Mouse (Mus musculus): ENCODE data around the gene Ppp2r1b. TPM values are rescaled to one million over a fixed set of nuclear protein-coding genes. Genes with fewer than 3 reads are reported as not detected.

Gene Ppp2r1b
- total and polyA plus RNA-seq, 3 experiments = 39.6 to 66.6 (median 42.1) TPM

DNA sequence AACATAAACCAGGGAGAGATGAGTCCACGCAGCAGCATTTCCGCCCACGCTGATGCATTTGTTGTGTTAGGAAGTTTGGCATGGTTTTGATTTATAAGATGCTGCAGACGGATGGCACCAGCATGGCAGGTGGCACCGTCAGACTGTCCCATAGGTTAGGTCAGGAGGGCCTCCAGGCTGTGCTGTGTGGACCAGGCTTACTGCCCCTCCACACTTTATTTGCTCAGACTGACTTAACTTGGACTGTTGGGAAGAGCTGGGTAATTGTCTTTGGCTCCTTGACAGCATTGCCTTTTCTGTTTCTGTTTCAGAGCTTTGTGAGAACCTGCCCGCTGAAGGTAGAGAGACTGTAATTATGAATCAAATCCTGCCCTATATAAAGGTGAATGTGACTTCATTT is 21.9 kb downstream of the Ppp2r1b start:
- H3K4me2 ChIP-seq (ENCODE audit: insufficient read depth, low read depth, poor library complexity, severe bottlenecking) = no peak overlapping the region
- peaks cover 73 to 86% of the 10 kb centered on the region in 2 experiments for H3K36me3 ChIP-seq (replicated peaks in 1 of 2; ENCODE audit: control insufficient read depth in 1 of 2, insufficient read depth in 1 of 2, low read length in 1 of 2)
- no peaks in the 10 kb centered on the region for H3K27me3 ChIP-seq (replicated peaks)
- peaks cover 0 to 2% of the 10 kb centered on the region in 2 experiments; a peak in 1 of 4 replicates for H3K4me1 ChIP-seq (ENCODE audit: control insufficient read depth in 1 of 2, insufficient read depth in 2 of 2)
- in situ Hi-C loops (cut with MboI; ENCODE audit: low pct_ligation_motif_present, low pct_unique_long_range_greater_than_20kb, low sequenced_read_pairs) = no loop called here
- no peak overlapping the region for H3K4me3 ChIP-seq (replicated peaks in 1 of 3; ENCODE audit: low read depth in 2 of 3, low read length in 2 of 3, poor library complexity in 1 of 3)
- H3K9ac ChIP-seq (ENCODE audit: insufficient read depth, low read depth) = no peak overlapping the region
- peaks cover 3% of the 10 kb centered on the region; the same call in 1 of the 2 replicates for H3K79me2 ChIP-seq (replicated peaks; ENCODE audit: control insufficient read depth, extremely low read depth, insufficient read depth, poor library complexity, severe bottlenecking)
- H3K27ac ChIP-seq (ENCODE audit: insufficient read depth, low read depth) = no peak overlapping the region
- H3K9me3 ChIP-seq (replicated peaks; ENCODE audit: low read length) = no peaks in the 10 kb centered on the region
- TF ChIP-seq USF2 (conservative IDR thresholded peaks at IDR 0.05; ENCODE audit: low read depth, low read length) (no peak), TCF12 (IDR thresholded peaks at IDR 0.05; ENCODE audit: low read depth, low read length) (no peak), ZKSCAN1 (IDR thresholded peaks at IDR 0.05; ENCODE audit: borderline replicate concordance, low read depth, low read length) (no peak), MAX (IDR thresholded peaks at IDR 0.05; ENCODE audit: low read length) (no peak), RAD21 (IDR thresholded peaks at IDR 0.05; ENCODE audit: low read depth, low read length) (no peak), MEF2A (IDR thresholded peaks at IDR 0.05; ENCODE audit: borderline replicate concordance, low read depth, low read length) (no peak), UBTF (IDR thresholded peaks at IDR 0.05; ENCODE audit: low read depth, low read length) (no peak), ZC3H11A (IDR thresholded peaks at IDR 0.05; ENCODE audit: low read depth, low read length) (no peak), KAT2A (IDR thresholded peaks at IDR 0.05; ENCODE audit: insufficient replicate concordance, low read length) (no peak), MYC (IDR thresholded peaks at IDR 0.05; ENCODE audit: low read depth, low read length) (no peak), SMC3 (IDR thresholded peaks at IDR 0.05; ENCODE audit: low read depth, low read length) (no peak), HCFC1 (IDR thresholded peaks at IDR 0.05; ENCODE audit: low read depth, low read length) (no peak), BHLHE40 (IDR thresholded peaks at IDR 0.05; ENCODE audit: low read depth, low read length) (no peak), NRF1 (IDR thresholded peaks at IDR 0.05; ENCODE audit: low read depth, low read length) (no peak), JUND (conservative IDR thresholded peaks at IDR 0.05; ENCODE audit: low read depth, low read length) (no peak), TBP (conservative IDR thresholded peaks at IDR 0.05; ENCODE audit: low read depth, low read length) (no peak), MAZ (IDR thresholded peaks at IDR 0.05; ENCODE audit: low read depth, low read length) (no peak), IRF4 (IDR thresholded peaks at IDR 0.05; ENCODE audit: low read depth, low read length) (no peak), CHD1 (IDR thresholded peaks at IDR 0.05; ENCODE audit: low read depth, low read length) (no peak)
- dilution Hi-C loops (cut with MboI; ENCODE audit: extremely low pct_ligation_motif_present, extremely low pct_unique_long_range_greater_than_20kb, low sequenced_read_pairs) = no loop called here
- no peak for DNase-seq (ENCODE audit: extremely low read depth)

DNA sequence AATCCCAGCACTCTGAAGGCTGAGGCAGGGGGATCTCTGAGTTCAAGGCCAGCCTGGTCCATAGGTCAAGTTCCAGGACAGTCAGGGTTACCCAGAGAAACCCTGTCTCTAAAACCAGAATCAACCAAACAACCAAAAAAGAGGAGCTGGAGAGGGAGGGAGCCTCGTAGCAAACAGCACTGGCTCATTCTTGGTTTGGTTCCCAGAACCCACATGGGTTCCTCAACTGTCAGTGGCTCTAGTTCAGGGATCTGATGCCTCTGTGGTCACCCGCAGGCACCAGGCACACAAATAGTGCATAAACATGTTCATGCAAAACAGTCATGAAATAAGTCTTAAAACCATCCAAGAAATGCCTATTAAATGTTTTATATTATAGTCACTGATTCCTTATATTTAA is 23.1 kb downstream of the Ppp2r1b start:
- H3K9ac ChIP-seq (ENCODE audit: insufficient read depth, low read depth) = no peak overlapping the region
- no peak overlapping the region for H3K4me3 ChIP-seq (replicated peaks in 1 of 3; ENCODE audit: low read depth in 2 of 3, low read length in 2 of 3, poor library complexity in 1 of 3)
- DNase-seq (ENCODE audit: extremely low read depth) = no peak
- H3K9me3 ChIP-seq (replicated peaks; ENCODE audit: low read length) = no peaks in the 10 kb centered on the region
- no peaks in the 10 kb centered on the region for H3K27me3 ChIP-seq (replicated peaks)
- dilution Hi-C loops (cut with MboI; ENCODE audit: extremely low pct_ligation_motif_present, extremely low pct_unique_long_range_greater_than_20kb, low sequenced_read_pairs) = no loop called here
- peaks cover 73 to 85% of the 10 kb centered on the region in 2 experiments for H3K36me3 ChIP-seq (replicated peaks in 1 of 2; ENCODE audit: control insufficient read depth in 1 of 2, insufficient read depth in 1 of 2, low read length in 1 of 2)
- no peak overlapping the region for H3K4me2 ChIP-seq (ENCODE audit: insufficient read depth, low read depth, poor library complexity, severe bottlenecking)
- no peak overlapping the region for H3K27ac ChIP-seq (ENCODE audit: insufficient read depth, low read depth)
- in situ Hi-C loops (cut with MboI; ENCODE audit: low pct_ligation_motif_present, low pct_unique_long_range_greater_than_20kb, low sequenced_read_pairs) = no loop called here
- H3K79me2 ChIP-seq (replicated peaks; ENCODE audit: control insufficient read depth, extremely low read depth, insufficient read depth, poor library complexity, severe bottlenecking) = peaks cover 3% of the 10 kb centered on the region
- peaks cover 0 to 2% of the 10 kb centered on the region in 2 experiments; a peak in 1 of 4 replicates for H3K4me1 ChIP-seq (ENCODE audit: control insufficient read depth in 1 of 2, insufficient read depth in 2 of 2)
- no peak for TF ChIP-seq TCF12 (IDR thresholded peaks at IDR 0.05; ENCODE audit: low read depth, low read length)
